In the genomic region with DNA sequence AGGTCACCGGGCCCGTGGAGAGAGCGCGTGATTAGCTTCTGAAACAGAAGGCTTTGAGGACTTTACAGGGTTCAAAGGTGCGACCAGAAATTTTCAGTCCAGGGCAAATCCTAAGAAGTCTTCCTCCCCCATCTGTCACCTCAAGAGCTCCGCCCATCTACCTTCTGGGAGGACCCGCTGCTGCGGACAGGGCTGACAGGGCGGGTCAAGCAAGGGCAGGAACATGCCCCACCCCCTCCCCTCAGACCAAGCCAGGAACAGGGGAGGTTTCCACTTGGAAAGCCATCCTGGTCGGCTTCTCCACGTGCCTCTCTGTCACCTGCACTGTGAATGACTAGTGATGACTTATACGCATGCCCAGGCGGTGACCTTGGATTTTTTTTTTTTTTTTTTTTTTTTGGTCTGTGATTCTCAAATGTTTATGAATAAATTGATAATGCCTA, we compare ENCODE assay signal across 8 mouse cellular contexts. TPM values are rescaled to one million over a fixed set of nuclear protein-coding genes. Genes with fewer than 3 reads are reported as not detected.
DNase-seq lines count a peak whose midpoint lies in the region; TF ChIP-seq lines count a peak whose summit lies in the region.

No protein-coding gene starts in this region.

- H3K27ac ChIP-seq in heart, adult 2 months = peak overlapping the region; percentile 91
- H3K27ac ChIP-seq in kidney, adult 2 months (ENCODE audit: insufficient read depth, low read depth, low read length) = peak overlapping the region; percentile 95

- no peak for TF ChIP-seq CTCF in heart, adult 2 months (IDR thresholded peaks at IDR 0.05)
- TF ChIP-seq CTCF in kidney, adult 2 months (conservative IDR thresholded peaks at IDR 0.05; ENCODE audit: insufficient read depth, insufficient read length, low read depth, low read length) = no peak

- H3K9ac ChIP-seq in heart, adult 2 months (ENCODE audit: low read depth, low read length) = no peak overlapping the region

- peaks cover 5% of the 10 kb centered on the region for H3K4me1 ChIP-seq in heart, adult 2 months (ENCODE audit: control insufficient read depth, insufficient read depth, low read length)
- H3K4me1 ChIP-seq in kidney, adult 2 months (ENCODE audit: control insufficient read depth, insufficient read depth, low read length) = peaks cover 25% of the 10 kb centered on the region

- no peak overlapping the region for H3K4me3 ChIP-seq in heart, adult 2 months
- H3K4me3 ChIP-seq in kidney, adult 2 months (ENCODE audit: insufficient read depth, low read depth, low read length) = no peak overlapping the region

- H3K79me2 ChIP-seq in heart, adult 2 months (replicated peaks; ENCODE audit: control insufficient read depth, insufficient read depth, low read length) = no peaks in the 10 kb centered on the region

- DNase-seq in adrenal gland, postnatal 25 days = peak; percentile 30
- no peak for DNase-seq in adrenal gland, postnatal 10 days
- DNase-seq in heart, adult 2 months = peak; percentile 57 to 77
- DNase-seq in kidney, adult 2 months = peak; percentile 96
- peak; percentile 58 for DNase-seq in lung, postnatal 36 days
- no peak for DNase-seq in left cerebral cortex, postnatal 4 days
- no peak for DNase-seq in left cerebral cortex, postnatal 14 days (ENCODE audit: low spot score in 2 of 2)
- DNase-seq in thymus, postnatal 36 days = no peak

- intact Hi-C loops in heart, adult 2 months (cut with DNase I) = loop anchor here (1.0 to 5.0 kb wide), 5 partner anchors 93 to 311 kb away; no protein-coding TSS in a partner anchor
- intact Hi-C loops in left cerebral cortex, postnatal 4 days (cut with DNase I) = loop anchor here (5.0 to 10.0 kb wide), 2 partner anchors 203 to 841 kb away; a partner anchor contains a TSS
- intact Hi-C loops in left cerebral cortex, postnatal 14 days (cut with DNase I) = no loop called here

- no peaks in the 10 kb centered on the region for H3K27me3 ChIP-seq in heart, adult 2 months (ENCODE audit: control insufficient read depth, insufficient read depth, low read length)
- H3K27me3 ChIP-seq in kidney, adult 2 months (replicated peaks; ENCODE audit: control insufficient read depth, insufficient read depth, low read length) = no peaks in the 10 kb centered on the region

- H3K36me3 ChIP-seq in heart, adult 2 months (ENCODE audit: control insufficient read depth, insufficient read depth, low read length) = no peaks in the 10 kb centered on the region
- H3K36me3 ChIP-seq in kidney, adult 2 months (ENCODE audit: control insufficient read depth, insufficient read depth, low read length) = no peaks in the 10 kb centered on the region

- peak; percentile 96 for TF ChIP-seq EP300 in heart, adult 2 months (IDR thresholded peaks at IDR 0.05; ENCODE audit: insufficient read depth, low read depth, low read length)

- WGBS in heart, adult 2 months = 39% methylated on average over 13 of the region's 13 CpGs
- WGBS in kidney, adult 2 months = 26% methylated on average over 13 of the region's 13 CpGs

- no peak for TF ChIP-seq POLR2A in heart, adult 2 months (IDR thresholded peaks at IDR 0.05; ENCODE audit: insufficient read depth, low read depth, low read length)
- TF ChIP-seq POLR2A in kidney, adult 2 months (IDR thresholded peaks at IDR 0.05; ENCODE audit: low read depth, low read length) = no peak

RNA-seq across cellular contexts. Expression of a gene that starts 43.2 kb away (rescaled TPM):
- 0.21 and 0.43 TPM in 2 replicates for total RNA-seq in adrenal gland, postnatal 25 days (2021)
- under 1 TPM; 0.24 to 0.48 TPM for total RNA-seq in adrenal gland, postnatal 10 days (2021)
- not detected for total RNA-seq in heart, adult 2 months (2021)
- polyA plus RNA-seq in heart, adult 2 months (2012; rRNA removed) = 0.16 TPM in 1 of 2 replicates, not detected in the other
- polyA plus RNA-seq in kidney, adult 2 months (2012; rRNA removed) = 1.8 TPM in 2 replicates
- under 1 TPM; 0.16 to 0.28 TPM for total RNA-seq in left cerebral cortex, postnatal 4 days (2021)
- under 1 TPM in 1 of 2 experiments, not detected in 1; 0.20 TPM for total RNA-seq in left cerebral cortex, postnatal 14 days (2021)

Comparison
In these comparisons a context has a peak if more than half of its experiments do, and no peak if none do; other contexts are left out.
1. DNase-seq: peak in adrenal gland, postnatal 25 days (single experiment), heart, adult 2 months (2 of 2), kidney, adult 2 months (single experiment) and lung, postnatal 36 days (single experiment); none in adrenal gland, postnatal 10 days (single experiment), left cerebral cortex, postnatal 4 days (single experiment), left cerebral cortex, postnatal 14 days (0 of 2) and thymus, postnatal 36 days (0 of 2).